Mouse (Mus musculus) embryonic fibroblast, embryonic 13.5 days (primary cell): ENCODE data around the gene Ttll1.

ENCODE experiments used
- CTCF ChIP-seq: IDR thresholded peaks from 2 replicates; pipeline ENCODE4 v1.5.1; 2011; ENCODE audit warnings: mild to moderate bottlenecking, control low read depth, low read length, moderate library complexity, borderline replicate concordance; ENCODE audit not compliant: insufficient read depth
- POLR2A ChIP-seq: IDR thresholded peaks from 2 replicates; pipeline ENCODE4 v1.6.1; 2011; ENCODE audit warnings: low read depth, mild to moderate bottlenecking, control low read depth, low read length, moderate library complexity

DNA sequence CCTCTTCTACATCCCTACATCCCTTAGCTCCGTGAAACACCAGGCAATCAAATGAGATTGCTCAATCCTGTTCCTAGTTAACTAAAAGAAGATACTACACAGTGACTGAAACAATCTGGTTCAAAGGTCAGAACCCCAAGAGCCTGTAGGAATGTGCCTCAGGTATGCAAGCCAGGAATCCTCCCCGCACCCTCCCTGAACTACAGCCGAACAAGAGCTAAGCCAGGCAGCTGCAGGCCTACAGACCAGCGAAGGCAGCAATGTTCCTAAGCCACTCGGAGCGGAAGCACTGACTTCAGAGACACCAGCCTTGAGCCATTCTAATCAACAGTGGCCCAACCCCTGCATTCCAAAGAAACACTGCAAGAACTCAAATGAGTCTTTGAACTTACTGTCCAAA is 66.3 kb downstream of the Ttll1 start:
- no peak for TF ChIP-seq CTCF
- no peak for TF ChIP-seq POLR2A
